Mouse (Mus musculus): ENCODE data around the gene Setdb1.
"Not testable (repeated sequence)": the region's sequence is repeated elsewhere in the genome, so short reads cannot be mapped to it uniquely, and the experiment has no call there.

Gene Setdb1

GRCm38 (mm10) chr3:95356701-95357449 is at the start of gene Setdb1:
Gene Setdb1, minus strand, starts transcription at chr3:95357202.
- TF ChIP-seq GATA4 (IDR thresholded peaks at IDR 0.05; ENCODE audit: insufficient replicate concordance, low read length), result not testable (repeated sequence)

GRCm38 (mm10) chr3:95402741-95403140 is 45.7 kb upstream of the Setdb1 start, which contains the start of gene 4930558C23Rik:
Gene 4930558C23Rik, minus strand, starts transcription at chr3:95402841.
- no peak for TF ChIP-seq GATA4 (IDR thresholded peaks at IDR 0.05; ENCODE audit: insufficient replicate concordance, low read length)

- no peak for TF ChIP-seq GATA4 (IDR thresholded peaks at IDR 0.05; ENCODE audit: insufficient replicate concordance, low read length)
Observed at GRCm38 (mm10) chr3:95394385-95394784, 37.4 kb upstream of the Setdb1 start.

GRCm38 (mm10) chr3:95385401-95386075 is 28.5 kb upstream of the Setdb1 start:
- TF ChIP-seq GATA4 (IDR thresholded peaks at IDR 0.05; ENCODE audit: insufficient replicate concordance, low read length), result no peak

GRCm38 (mm10) chr3:95373208-95373607 is 16.2 kb upstream of the Setdb1 start:
- TF ChIP-seq GATA4 (IDR thresholded peaks at IDR 0.05; ENCODE audit: insufficient replicate concordance, low read length), result no peak

GRCm38 (mm10) chr3:95370101-95370500 is 13.1 kb upstream of the Setdb1 start:
- TF ChIP-seq GATA4 (IDR thresholded peaks at IDR 0.05; ENCODE audit: insufficient replicate concordance, low read length), result no peak

- TF ChIP-seq GATA4 (IDR thresholded peaks at IDR 0.05; ENCODE audit: insufficient replicate concordance, low read length), result no peak
Observed at GRCm38 (mm10) chr3:95357746-95358145, 744 bp upstream of the Setdb1 start.

GRCm38 (mm10) chr3:95349491-95349890 is 7.5 kb downstream of the Setdb1 start:
- no peak for TF ChIP-seq GATA4 (IDR thresholded peaks at IDR 0.05; ENCODE audit: insufficient replicate concordance, low read length)

- no peak for TF ChIP-seq GATA4 (IDR thresholded peaks at IDR 0.05; ENCODE audit: insufficient replicate concordance, low read length)
Observed at GRCm38 (mm10) chr3:95346454-95346853, 10.5 kb downstream of the Setdb1 start.

- TF ChIP-seq GATA4 (IDR thresholded peaks at IDR 0.05; ENCODE audit: insufficient replicate concordance, low read length), result no peak
Observed at GRCm38 (mm10) chr3:95338251-95338650, 18.8 kb downstream of the Setdb1 start.

GRCm38 (mm10) chr3:95337345-95337744 is 19.7 kb downstream of the Setdb1 start:
- no peak for TF ChIP-seq GATA4 (IDR thresholded peaks at IDR 0.05; ENCODE audit: insufficient replicate concordance, low read length)

- no peak for TF ChIP-seq GATA4 (IDR thresholded peaks at IDR 0.05; ENCODE audit: insufficient replicate concordance, low read length)
Observed at GRCm38 (mm10) chr3:95331528-95331927, 25.5 kb downstream of the Setdb1 start.

GRCm38 (mm10) chr3:95328803-95329404 is 28.1 kb downstream of the Setdb1 start:
- no peak for TF ChIP-seq GATA4 (IDR thresholded peaks at IDR 0.05; ENCODE audit: insufficient replicate concordance, low read length)

GRCm38 (mm10) chr3:95324454-95325144 is 32.4 kb downstream of the Setdb1 start:
- TF ChIP-seq GATA4 (IDR thresholded peaks at IDR 0.05; ENCODE audit: insufficient replicate concordance, low read length), result no peak

GRCm38 (mm10) chr3:95323429-95323828 is 33.6 kb downstream of the Setdb1 start:
- no peak for TF ChIP-seq GATA4 (IDR thresholded peaks at IDR 0.05; ENCODE audit: insufficient replicate concordance, low read length)
